Mouse (Mus musculus) G1E (cell line): ENCODE measurements at regions not wholly inside any gene's neighbourhood (a gene's known extent, or its start where the extent isn't known, plus 50 kb on each side); places are given as distances from the start of the nearest gene placed in this dataset.

ENCODE experiments used
- ATAC-seq: 2 replicates; pipeline ENCODE4 v1.8.0; 2016; ENCODE audit warnings: mild to moderate bottlenecking; ENCODE audit not compliant: insufficient number of reproducible peaks, poor library complexity, low FRiP score, severe bottlenecking; ENCODE audit errors: extremely low read depth
- DNase-seq: peaks from one replicate; pipeline ENCODE4 v3.0.0; 2012; ENCODE audit warnings: low spot score
- H3K27me3 ChIP-seq: 2 replicates; pipeline ENCODE4 v1.6.1; 2012; ENCODE audit warnings: mild to moderate bottlenecking, low read length, inconsistent platforms; ENCODE audit not compliant: insufficient read depth
- H3K36me3 ChIP-seq: replicated peaks from 2 replicates; pipeline ENCODE3; 2012; ENCODE audit warnings: mild to moderate bottlenecking, inconsistent platforms
- H3K4me1 ChIP-seq: 2 replicates; pipeline ENCODE4 v1.6.1; 2012; ENCODE audit warnings: low read depth, low read length, inconsistent platforms, mixed read lengths; ENCODE audit not compliant: insufficient read depth
- H3K4me3 ChIP-seq: 2 replicates; pipeline ENCODE4 v1.5.1; 2012; ENCODE audit warnings: low read depth, mild to moderate bottlenecking, inconsistent platforms, low read length, moderate library complexity, mixed read lengths
- H3K9me3 ChIP-seq: replicated peaks from 2 replicates; pipeline ENCODE4 v1.6.1; 2012; ENCODE audit warnings: inconsistent platforms
- CTCF ChIP-seq: IDR thresholded peaks from 2 replicates; pipeline ENCODE4 v1.5.1; 2012; ENCODE audit warnings: low read depth, low read length, inconsistent platforms, mixed read lengths
- GATA1 ChIP-seq: IDR thresholded peaks from 2 replicates; pipeline ENCODE4 v1.6.1; 2012; ENCODE audit warnings: borderline replicate concordance, low read length, inconsistent platforms, mixed read lengths
- GATA2 ChIP-seq: IDR thresholded peaks from 2 replicates; pipeline ENCODE4 v1.6.1; 2012; ENCODE audit warnings: low read depth, low read length, inconsistent platforms, borderline replicate concordance
- POLR2AphosphoS5 ChIP-seq: IDR thresholded peaks from 2 replicates; pipeline ENCODE4 v1.6.1; 2012; ENCODE audit warnings: low read depth, low read length, inconsistent platforms; ENCODE audit not compliant: insufficient replicate concordance
- TAL1 ChIP-seq: conservative IDR thresholded peaks from 2 replicates; pipeline ENCODE4 v1.6.1; 2012; ENCODE audit warnings: low read depth, low read length, inconsistent platforms, mixed read lengths

DNA sequence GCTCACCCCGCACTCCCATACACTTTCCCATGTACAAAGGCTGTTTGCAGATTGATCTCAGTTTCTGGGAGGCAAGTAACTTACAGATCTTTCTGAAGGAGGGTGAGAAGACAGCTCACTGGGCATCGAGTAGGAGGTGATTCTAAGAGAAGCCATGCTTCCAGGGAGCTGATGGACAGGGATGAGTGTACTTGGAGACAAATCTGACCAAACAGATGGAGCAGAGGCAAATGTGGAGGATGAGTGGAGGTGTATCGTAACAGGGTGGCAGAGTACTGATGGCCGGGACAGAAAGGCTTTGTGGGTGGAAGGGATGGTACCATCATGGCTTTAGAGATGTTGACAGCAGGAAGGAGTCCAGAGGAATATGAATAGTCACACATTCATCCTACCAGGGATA is 212.4 kb downstream of the Fam84a start:
- ATAC-seq = no peak

DNA sequence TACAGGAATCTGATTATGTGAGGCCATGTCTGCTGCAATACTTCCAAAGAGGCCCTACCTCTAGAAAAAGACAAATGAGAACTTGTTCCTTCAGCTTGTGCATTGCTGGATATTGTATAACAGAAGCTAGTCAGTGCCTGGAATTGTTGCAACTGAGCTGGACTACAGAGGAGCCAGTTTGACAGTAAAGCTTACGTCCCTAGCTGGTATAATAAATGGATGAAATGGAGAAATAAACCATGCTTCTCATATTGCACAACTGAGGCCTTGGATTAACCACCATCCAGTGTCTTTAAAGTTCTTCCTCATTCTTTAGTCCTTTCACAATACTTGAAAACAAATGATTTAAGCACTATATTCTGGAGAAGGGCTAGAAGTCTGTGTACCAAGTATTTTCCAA is 230.8 kb downstream of the Fam84a start:
- no peak overlapping the region for H3K4me3 ChIP-seq
- H3K27me3 ChIP-seq = no peaks in the 10 kb centered on the region
- no peak for ATAC-seq
- H3K9me3 ChIP-seq = no peaks in the 10 kb centered on the region
- no peaks in the 10 kb centered on the region for H3K36me3 ChIP-seq
- no peaks in the 10 kb centered on the region for H3K4me1 ChIP-seq
- TF ChIP-seq GATA2 (no peak), CTCF (no peak), GATA1 (no peak), TAL1 (no peak), POLR2AphosphoS5 (no peak)
- no peak for DNase-seq

More for the DNA sequence above, 212.4 kb downstream of the Fam84a start:
- H3K9me3 ChIP-seq = no peaks in the 10 kb centered on the region
- H3K36me3 ChIP-seq = no peaks in the 10 kb centered on the region
- no peak for DNase-seq
- H3K4me1 ChIP-seq = no peaks in the 10 kb centered on the region
- TF ChIP-seq GATA2 (no peak), CTCF (no peak), GATA1 (no peak), POLR2AphosphoS5 (no peak), TAL1 (no peak)
- H3K27me3 ChIP-seq = no peaks in the 10 kb centered on the region
- H3K4me3 ChIP-seq = no peak overlapping the region

DNA sequence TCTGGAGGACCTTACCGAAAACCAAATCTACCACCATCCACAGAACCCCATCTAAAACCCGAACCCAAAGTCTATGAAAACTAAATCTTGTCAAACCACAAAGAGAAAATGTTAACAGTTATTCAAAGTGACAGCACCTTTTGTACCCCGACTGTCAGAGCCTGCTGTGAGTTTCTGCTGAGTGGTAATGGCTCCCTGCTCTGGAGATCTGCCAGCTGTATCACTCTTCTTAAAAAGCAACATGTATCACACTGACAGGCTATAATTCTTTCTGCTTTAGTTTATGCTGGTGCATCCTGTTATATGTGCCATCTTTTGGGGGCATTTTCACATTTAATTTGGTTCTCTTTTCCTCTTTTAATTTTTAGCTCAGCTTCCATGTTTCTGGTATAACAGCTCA is 268.5 kb downstream of the Fam84a start:
- Histone ChIP-seq H3K27me3 (no peaks in the 10 kb centered on the region), H3K4me3 (no peak overlapping the region), H3K36me3 (no peaks in the 10 kb centered on the region), H3K9me3 (no peaks in the 10 kb centered on the region), H3K4me1 (no peaks in the 10 kb centered on the region)
- TF ChIP-seq CTCF (no peak), GATA1 (no peak), POLR2AphosphoS5 (no peak), TAL1 (no peak), GATA2 (no peak)
- DNase-seq (no peak), ATAC-seq (no peak)

DNA sequence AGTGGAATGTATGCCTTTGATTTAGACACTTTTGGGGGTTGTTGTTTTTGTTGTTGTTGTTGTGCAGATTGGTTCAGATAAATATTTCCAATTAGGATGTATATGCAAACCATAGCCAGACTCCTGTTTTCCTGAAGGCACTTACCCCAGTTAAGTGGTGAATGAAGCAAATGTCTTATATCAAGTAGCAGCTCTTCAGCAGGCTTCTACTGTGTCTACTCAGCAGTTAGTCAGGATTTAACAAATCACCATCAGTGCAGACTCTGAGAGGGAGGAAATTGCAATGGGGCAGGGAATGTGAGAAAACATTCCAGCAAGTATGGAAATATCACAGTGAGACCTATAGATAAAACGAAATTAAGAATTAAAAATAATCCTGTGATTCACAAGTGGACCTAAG is 282.7 kb downstream of the Fam84a start:
- H3K4me3 ChIP-seq = no peak overlapping the region
- DNase-seq (no peak), ATAC-seq (no peak)
- no peaks in the 10 kb centered on the region for H3K36me3 ChIP-seq
- H3K27me3 ChIP-seq = no peaks in the 10 kb centered on the region
- H3K4me1 ChIP-seq = no peaks in the 10 kb centered on the region
- no peaks in the 10 kb centered on the region for H3K9me3 ChIP-seq
- no peak for TF ChIP-seq POLR2AphosphoS5
- no peak for TF ChIP-seq GATA1
- no peak for TF ChIP-seq GATA2
- no peak for TF ChIP-seq CTCF
- TF ChIP-seq TAL1 = no peak

DNA sequence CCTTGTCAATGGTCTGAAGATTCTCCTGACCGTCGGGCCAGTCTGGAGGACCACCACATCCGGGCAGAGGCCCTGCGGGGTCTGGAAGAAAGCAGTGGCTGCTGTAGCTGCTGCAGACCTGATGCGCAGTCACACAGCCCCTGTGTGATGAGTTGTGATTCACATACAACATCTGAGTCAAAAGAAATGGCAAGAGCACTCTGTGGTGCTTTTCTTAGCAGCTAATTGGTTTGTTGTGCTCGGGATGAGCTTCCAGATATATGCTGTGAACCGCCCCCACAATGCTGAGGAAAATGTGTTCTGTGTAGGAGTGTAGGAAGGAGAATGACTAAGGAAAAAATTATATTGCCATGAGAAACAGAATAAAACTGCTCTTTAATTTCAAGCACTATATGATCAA is 290.6 kb downstream of the Fam84a start:
- TF ChIP-seq GATA2 = no peak
- no peak for TF ChIP-seq CTCF
- no peak for TF ChIP-seq POLR2AphosphoS5
- TF ChIP-seq GATA1 = no peak
- TF ChIP-seq TAL1 = no peak
- no peaks in the 10 kb centered on the region for H3K36me3 ChIP-seq
- H3K27me3 ChIP-seq = no peaks in the 10 kb centered on the region
- no peaks in the 10 kb centered on the region for H3K4me1 ChIP-seq
- ATAC-seq = no peak
- no peak overlapping the region for H3K4me3 ChIP-seq
- no peak for DNase-seq
- H3K9me3 ChIP-seq = no peaks in the 10 kb centered on the region; the same call in 1 of the 2 replicates

DNA sequence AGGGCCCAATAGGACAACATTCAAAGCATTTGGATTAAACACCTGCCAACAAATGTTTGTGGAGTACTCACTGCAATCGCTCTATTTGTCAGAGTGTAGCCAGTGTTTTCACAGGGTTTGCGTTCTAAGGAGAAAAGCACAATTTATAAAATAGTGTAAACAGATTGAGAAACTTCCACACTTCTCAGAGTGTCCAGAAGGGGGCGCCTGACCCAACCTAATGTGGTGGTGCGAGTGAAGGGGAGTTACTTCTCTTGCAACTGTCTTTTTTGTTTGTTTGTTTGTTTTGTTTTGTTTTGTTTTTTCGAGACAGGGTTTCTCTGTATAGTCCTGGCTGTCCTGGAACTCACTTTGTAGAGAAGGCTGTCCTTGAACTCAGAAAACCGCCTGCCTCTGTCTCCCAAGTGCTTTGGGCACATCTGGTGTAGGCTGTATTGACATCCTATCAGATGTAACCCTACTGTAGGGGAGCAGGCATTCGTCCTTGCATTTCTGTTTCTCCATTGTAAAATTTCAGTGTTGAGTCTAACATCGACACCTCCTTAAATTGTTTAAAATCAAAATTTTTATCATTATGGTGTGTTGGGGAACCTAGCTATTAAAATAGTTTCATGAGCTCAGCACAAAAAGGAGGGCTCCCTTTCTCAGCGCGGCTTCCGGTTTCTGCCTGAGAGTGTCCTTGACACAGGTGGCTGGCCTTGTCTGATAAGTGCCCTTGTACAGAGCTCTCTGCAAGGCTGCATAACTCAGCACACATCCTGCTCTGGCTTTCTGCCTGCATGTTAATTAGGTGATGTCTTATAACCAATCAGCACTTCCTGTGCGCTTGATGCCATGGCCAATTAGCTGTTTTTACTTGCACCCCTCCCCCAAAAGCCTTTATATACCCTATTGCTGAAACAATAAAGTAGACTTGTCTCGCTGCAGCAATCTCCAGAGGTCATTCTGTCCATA is 307.0 kb downstream of the Fam84a start:
- TF ChIP-seq POLR2AphosphoS5 = no peak
- TF ChIP-seq CTCF = peak; percentile 41
- no peak for TF ChIP-seq TAL1
- no peak for TF ChIP-seq GATA1
- no peak for TF ChIP-seq GATA2
- DNase-seq (no peak), ATAC-seq (no peak)
- no peaks in the 10 kb centered on the region for H3K27me3 ChIP-seq
- H3K4me3 ChIP-seq = no peak overlapping the region
- H3K4me1 ChIP-seq = no peaks in the 10 kb centered on the region
- no peaks in the 10 kb centered on the region for H3K36me3 ChIP-seq
- H3K9me3 ChIP-seq = 0 out of 2 replicates have a peak, but pooled peaks cover 1% of the 10 kb centered on the region
